Mouse (Mus musculus) adrenal gland, adult (tissue): ENCODE measurements around the gene 4930572O03Rik.
A peak's percentile ranks its signal among the peaks of the same experiment; 100 is the strongest.
"Not testable (repeated sequence)": the region's sequence is repeated elsewhere in the genome, so short reads cannot be mapped to it uniquely, and the experiment has no call there.

Experiments used
- DNase-seq, 2 experiments: peaks; one replicate each; pipeline ENCODE4 v3.0.0; 2022 to 2023; ENCODE audit warnings: low spot score in 1 of 2; ENCODE audit not compliant: inconsistent age in 2 of 2

The 4930572O03Rik gene

GRCm38 (mm10) chr5:15618764-15619163 is 38.1 kb downstream of the 4930572O03Rik start, which contains the start of gene Speer4d:
TSS of gene Speer4d (plus strand) at chr5:15619064.
- not testable (repeated sequence) for DNase-seq

GRCm38 (mm10) chr5:15616195-15616594 is 40.7 kb downstream of the 4930572O03Rik start:
- peak in 1 of 2 experiments; percentile 16 for DNase-seq

- DNase-seq = peak in 1 of 2 experiments; percentile 53
Observed at GRCm38 (mm10) chr5:15610695-15611094, 46.2 kb downstream of the 4930572O03Rik start.

GRCm38 (mm10) chr5:15606677-15607076 is 50.2 kb downstream of the 4930572O03Rik start:
- DNase-seq = peak in 1 of 2 experiments; percentile 33

GRCm38 (mm10) chr5:15603585-15603984 is 53.3 kb downstream of the 4930572O03Rik start:
- DNase-seq = not testable (repeated sequence)

- DNase-seq = not testable (repeated sequence)
Observed at GRCm38 (mm10) chr5:15603008-15603407, 53.9 kb downstream of the 4930572O03Rik start.

GRCm38 (mm10) chr5:15602424-15602947 is 54.4 kb downstream of the 4930572O03Rik start:
- DNase-seq = not testable (repeated sequence)
